Mouse (Mus musculus) heart, embryonic 11.5 days (tissue): ENCODE measurements around the gene Tmem28. TPM values are rescaled to one million over a fixed set of nuclear protein-coding genes. Genes with fewer than 3 reads are reported as not detected.
A peak's percentile ranks its signal among the peaks of the same experiment; 100 is the strongest.

Source experiments
- ATAC-seq: fragments of 200-750 bp; cut with Nextera tagmentation; replicated peaks from 2 replicates; pipeline ENCODE4 v1.8.0; 2017; ENCODE audit warnings: moderate library complexity; ENCODE audit not compliant: insufficient number of reproducible peaks, low FRiP score, low TSS enrichment
- H3K27ac ChIP-seq: fragments of 300-500 bp; sonication (generic); 2 replicates; pipeline ENCODE4 v1.5.1; 2014; ENCODE audit warnings: mild to moderate bottlenecking, low read depth, low read length
- H3K27me3 ChIP-seq: fragments of 300-500 bp; sonication (generic); 2 replicates; pipeline ENCODE4 v1.6.1; 2014; ENCODE audit warnings: mild to moderate bottlenecking, low read length, mixed read lengths; ENCODE audit not compliant: control insufficient read depth, insufficient read depth
- H3K36me3 ChIP-seq: fragments of 300-500 bp; sonication (generic); 2 replicates; pipeline ENCODE4 v1.6.1; 2014; ENCODE audit warnings: mild to moderate bottlenecking, low read length, moderate library complexity, mixed read lengths; ENCODE audit not compliant: control insufficient read depth, insufficient read depth
- H3K4me1 ChIP-seq: fragments of 300-500 bp; sonication (generic); 2 replicates; pipeline ENCODE4 v1.6.1; 2014; ENCODE audit warnings: low read length; ENCODE audit not compliant: control insufficient read depth, insufficient read depth
- H3K4me2 ChIP-seq: fragments of 300-500 bp; sonication (generic); 2 replicates; pipeline ENCODE4 v1.6.1; 2014; ENCODE audit warnings: mild to moderate bottlenecking, moderate library complexity
- H3K4me3 ChIP-seq: fragments of 300-500 bp; sonication (generic); 2 replicates; pipeline ENCODE4 v1.5.1; 2014; ENCODE audit warnings: low read depth, low read length
- H3K9ac ChIP-seq: fragments of 300-500 bp; sonication (generic); 2 replicates; pipeline ENCODE4 v1.6.1; 2014; ENCODE audit warnings: mild to moderate bottlenecking, low read depth, low read length, moderate library complexity
- H3K9me3 ChIP-seq: fragments of 300-500 bp; sonication (generic); replicated peaks from 2 replicates; pipeline ENCODE4 v1.6.1; 2016; ENCODE audit warnings: low read length; ENCODE audit not compliant: control insufficient read depth
- WGBS: fragments of 180-500 bp; shearing (Covaris S2); extraction: QIAGEN DNeasy Blood & Tissue Kit; methylation state at CpG from one replicate; pipeline ENCODE4 v1.1.7; 2014; ENCODE audit not compliant: insufficient replicate concordance; 5-methylcytosine and 5-hydroxymethylcytosine counted together
- polyA plus RNA-seq: library from polyadenylated mRNA; unstranded; fragments of >200 nt; fragmentation: Nextera tagmentation; extraction: Ambion mirVana; gene quantifications from 2 replicates; pipeline ENCODE4 v1.2.1, GENCODE M21; 2014

Gene Tmem28
- polyA plus RNA-seq, 1 experiment from 2014 or later: 0.11 TPM

DNA sequence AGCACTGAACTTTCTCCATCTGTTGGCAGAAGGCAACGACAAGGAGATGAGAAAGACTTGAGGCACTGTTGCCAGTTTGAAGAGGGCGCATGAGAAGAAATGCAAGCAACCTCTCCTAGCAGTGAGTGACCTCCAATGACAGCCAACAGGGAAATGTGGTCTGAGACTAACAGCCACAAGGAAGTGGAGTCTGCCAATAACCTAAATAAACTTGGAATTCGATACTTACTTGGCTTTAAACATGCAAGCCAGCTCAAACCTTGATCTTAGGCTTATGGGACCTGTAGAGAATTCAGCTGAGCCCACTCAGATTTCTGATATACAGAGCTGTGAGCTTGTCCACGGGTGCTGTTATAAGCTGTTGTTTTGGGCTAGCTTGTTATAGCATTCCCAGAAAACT lies 51.4 kb downstream of the Tmem28 start:
- H3K9me3 ChIP-seq: no peaks in the 10 kb centered on the region
- no peak overlapping the region for H3K9ac ChIP-seq
- H3K27ac ChIP-seq: 0 out of 2 replicates have a peak overlapping the region, but pooled peaks have one; percentile 15
- H3K27me3 ChIP-seq: 0 out of 2 replicates have a peak, but pooled peaks cover 3% of the 10 kb centered on the region
- no peak overlapping the region for H3K4me3 ChIP-seq
- no peak for ATAC-seq
- H3K36me3 ChIP-seq: no peaks in the 10 kb centered on the region
- H3K4me1 ChIP-seq: no peaks in the 10 kb centered on the region
- WGBS: 69% methylated on average over 4 of the region's 4 CpGs
- H3K4me2 ChIP-seq: no peak overlapping the region

DNA sequence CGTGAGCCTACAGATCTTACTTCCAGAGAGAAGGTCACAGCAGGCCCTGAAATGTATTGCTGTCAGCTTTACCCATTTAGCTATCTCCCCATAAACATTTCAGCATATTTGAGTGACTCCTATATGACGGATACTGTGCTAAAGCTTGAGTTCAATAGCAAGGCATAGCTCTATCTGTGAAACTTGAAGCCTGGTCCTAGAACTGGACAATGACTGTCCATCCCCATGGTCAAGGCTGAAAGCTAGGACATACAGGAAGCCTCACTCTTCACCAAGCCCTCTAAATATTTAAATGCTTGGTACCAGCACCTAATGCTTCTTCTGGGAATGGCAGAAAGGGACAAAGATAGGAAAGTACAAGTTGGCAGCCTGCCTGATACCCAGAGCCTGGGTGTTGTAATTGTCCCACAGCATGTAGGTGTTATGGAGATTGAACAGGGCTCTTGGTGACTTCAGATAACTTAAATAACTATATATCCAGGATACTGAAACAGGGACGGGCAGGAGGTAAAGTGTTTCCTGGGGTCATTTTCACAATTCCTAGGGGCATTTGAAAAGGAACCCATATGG lies 51.9 kb downstream of the Tmem28 start:
- Histone ChIP-seq H3K4me2 (no peak overlapping the region), H3K27me3 (0 out of 2 replicates have a peak, but pooled peaks cover 3% of the 10 kb centered on the region), H3K4me3 (no peak overlapping the region), H3K27ac (peak overlapping the region; percentile 15; the same call in 1 of the 2 replicates), H3K9me3 (no peaks in the 10 kb centered on the region), H3K36me3 (no peaks in the 10 kb centered on the region), H3K4me1 (no peaks in the 10 kb centered on the region), H3K9ac (no peak overlapping the region)
- ATAC-seq: no peak
- WGBS: 53% methylated on average over 3 of the region's 3 CpGs

DNA sequence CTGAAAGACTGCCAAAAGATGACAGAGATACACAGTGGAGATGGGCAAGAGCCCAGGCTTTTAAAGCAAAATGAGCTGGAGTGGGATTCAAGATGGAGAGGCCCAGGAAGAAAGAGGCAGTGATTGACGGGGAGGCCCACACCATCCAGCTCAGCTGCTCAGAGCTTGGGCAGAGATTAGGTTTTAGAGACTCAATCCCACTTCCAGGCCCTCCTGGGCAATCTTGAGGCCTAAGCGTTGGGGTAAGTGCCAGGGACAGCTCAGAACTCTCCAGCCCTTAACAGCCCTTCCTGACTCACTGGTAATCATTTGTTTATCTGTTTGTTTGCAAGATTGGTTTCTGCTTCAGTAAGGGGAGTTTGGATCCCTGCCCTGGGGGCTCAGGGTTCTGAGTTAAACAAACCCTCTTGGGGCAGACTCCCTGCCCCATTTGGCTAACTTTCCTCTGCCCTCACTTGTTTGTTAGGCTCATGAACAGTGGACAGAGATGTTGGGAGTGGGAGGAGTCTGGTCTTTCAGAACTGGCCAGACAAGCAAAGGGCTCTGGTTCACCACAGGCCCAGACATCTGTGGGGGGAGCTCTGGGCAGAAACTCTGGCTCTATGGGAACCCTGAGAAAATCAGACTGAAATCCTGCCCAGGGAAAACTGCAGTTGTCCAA lies 52.6 kb downstream of the Tmem28 start:
- H3K9me3 ChIP-seq: no peaks in the 10 kb centered on the region
- no peak overlapping the region for H3K9ac ChIP-seq
- no peak overlapping the region for H3K4me3 ChIP-seq
- no peaks in the 10 kb centered on the region for H3K4me1 ChIP-seq
- H3K27ac ChIP-seq: peak overlapping the region; percentile 50; the same call in 1 of the 2 replicates
- 0 out of 2 replicates have a peak, but pooled peaks cover 3% of the 10 kb centered on the region for H3K27me3 ChIP-seq
- 38% methylated on average over 2 of the region's 2 CpGs for WGBS
- ATAC-seq: no peak
- no peak overlapping the region for H3K4me2 ChIP-seq
- no peaks in the 10 kb centered on the region for H3K36me3 ChIP-seq

DNA sequence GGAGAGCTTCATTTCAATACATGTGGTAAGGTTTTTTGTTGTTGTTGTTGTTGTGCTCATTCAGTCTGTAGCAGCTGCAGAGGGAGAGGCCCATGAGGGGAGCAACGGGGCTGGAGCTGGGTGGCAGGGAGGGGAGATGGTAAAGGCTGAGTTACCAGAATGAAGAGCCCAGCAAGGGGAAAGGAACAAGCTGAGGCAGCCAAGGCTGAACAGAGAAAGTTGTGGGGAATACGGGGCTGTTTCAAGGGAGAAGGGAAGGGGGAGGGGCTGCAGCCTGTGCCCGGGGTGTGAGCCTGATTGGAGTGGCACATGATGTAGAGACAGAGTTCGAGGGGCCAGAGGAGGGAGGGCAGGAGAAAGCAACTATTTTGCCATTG lies 53.1 kb downstream of the Tmem28 start:
- Histone ChIP-seq H3K4me3 (no peak overlapping the region), H3K4me1 (no peaks in the 10 kb centered on the region), H3K27me3 (0 out of 2 replicates have a peak, but pooled peaks cover 3% of the 10 kb centered on the region), H3K9ac (no peak overlapping the region), H3K4me2 (no peak overlapping the region), H3K36me3 (no peaks in the 10 kb centered on the region), H3K9me3 (no peaks in the 10 kb centered on the region), H3K27ac (0 out of 2 replicates have a peak overlapping the region, but pooled peaks have one; percentile 50)
- no peak for ATAC-seq
- 42% methylated on average over 4 of the region's 4 CpGs for WGBS

DNA sequence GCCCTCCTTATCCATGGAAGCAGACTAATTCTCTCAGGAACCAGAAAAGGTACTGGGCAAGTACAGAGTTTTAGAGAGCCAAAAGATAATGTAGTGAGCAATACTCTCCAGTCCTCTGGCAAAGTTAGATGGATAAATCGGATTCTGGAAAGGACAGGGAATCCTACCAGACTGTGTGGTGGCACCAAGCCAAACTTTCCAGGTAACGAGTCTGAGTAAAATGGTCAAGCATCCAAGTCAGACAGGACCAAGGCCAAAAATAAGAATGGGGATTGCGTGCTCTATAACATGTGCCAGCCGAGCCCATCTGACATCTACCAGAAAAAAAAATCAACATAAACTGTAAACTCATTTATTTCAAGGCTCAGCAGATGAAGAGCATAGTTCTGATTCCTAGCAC lies 56.0 kb downstream of the Tmem28 start:
- ATAC-seq: no peak
- Histone ChIP-seq H3K27ac (no peak overlapping the region), H3K4me1 (no peaks in the 10 kb centered on the region), H3K27me3 (no peaks in the 10 kb centered on the region), H3K36me3 (no peaks in the 10 kb centered on the region), H3K9me3 (no peaks in the 10 kb centered on the region), H3K9ac (no peak overlapping the region), H3K4me2 (no peak overlapping the region), H3K4me3 (no peak overlapping the region)
- 78% methylated on average over 4 of the region's 4 CpGs for WGBS

DNA sequence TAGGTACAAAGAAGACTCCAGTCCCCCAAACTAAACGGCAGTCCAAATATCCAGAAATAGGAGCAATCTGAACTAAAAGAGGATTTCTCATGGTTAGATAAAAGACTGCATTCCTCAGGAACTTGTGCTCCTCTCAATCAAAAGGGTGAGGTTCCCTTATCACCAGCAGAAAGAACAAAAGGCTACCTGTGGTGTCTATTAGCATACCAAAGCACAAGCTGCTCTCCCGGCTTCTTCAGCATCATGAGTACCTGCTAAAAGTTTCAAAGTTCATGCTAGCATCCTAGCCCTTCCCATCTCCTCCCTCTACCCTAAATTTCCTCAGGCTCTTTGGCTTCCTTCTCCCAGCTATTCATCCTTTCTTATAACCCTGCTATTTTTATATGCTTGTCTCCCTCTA lies 62.6 kb downstream of the Tmem28 start:
- H3K27me3 ChIP-seq: no peaks in the 10 kb centered on the region
- no peaks in the 10 kb centered on the region for H3K4me1 ChIP-seq
- ATAC-seq: no peak
- no peak overlapping the region for H3K4me2 ChIP-seq
- no peak overlapping the region for H3K4me3 ChIP-seq
- 45% methylated on average over 2 of the region's 2 CpGs for WGBS
- H3K36me3 ChIP-seq: no peaks in the 10 kb centered on the region
- H3K27ac ChIP-seq: no peak overlapping the region
- no peaks in the 10 kb centered on the region for H3K9me3 ChIP-seq
- no peak overlapping the region for H3K9ac ChIP-seq

Other genes starting within 250 kb of the Tmem28 start
- gene Eda, start 154.6 kb downstream of the Tmem28 start, polyA plus RNA-seq: 1.4 and 1.9 TPM in 2 replicates